Mouse (Mus musculus) midbrain, embryonic 10.5 days (tissue): ENCODE results near the gene Cenpk. TPM values are rescaled to one million over a fixed set of nuclear protein-coding genes. Genes with fewer than 3 reads are reported as not detected.
"Not testable (repeated sequence)": the region's sequence is repeated elsewhere in the genome, so short reads cannot be mapped to it uniquely, and the experiment has no call there.

Source experiments
- DNase-seq: peaks from one replicate; pipeline ENCODE4 v3.0.0-alpha.2; 2017; ENCODE audit warnings: low spot score
- H3K27ac ChIP-seq: fragments of 300-500 bp; sonication (generic); replicated peaks from 2 replicates; pipeline ENCODE4 v1.5.1; 2016; ENCODE audit warnings: mild to moderate bottlenecking
- H3K27me3 ChIP-seq: fragments of 300-500 bp; sonication (generic); 2 replicates; pipeline ENCODE4 v1.6.1; 2016; ENCODE audit warnings: low read depth, mild to moderate bottlenecking; ENCODE audit not compliant: poor library complexity, severe bottlenecking
- H3K36me3 ChIP-seq: fragments of 300-500 bp; sonication (generic); 2 replicates; pipeline ENCODE4 v1.6.1; 2016; ENCODE audit warnings: mild to moderate bottlenecking, moderate library complexity
- H3K4me1 ChIP-seq: fragments of 300-500 bp; sonication (generic); 2 replicates; pipeline ENCODE4 v1.6.1; 2016
- H3K4me3 ChIP-seq: fragments of 300-500 bp; sonication (generic); 2 replicates; pipeline ENCODE4 v1.5.1; 2016; ENCODE audit warnings: mild to moderate bottlenecking, moderate library complexity
- H3K9me3 ChIP-seq: fragments of 300-500 bp; sonication (generic); replicated peaks from 2 replicates; pipeline ENCODE4 v1.6.1; 2016; ENCODE audit warnings: mild to moderate bottlenecking
- WGBS: fragments of 180-500 bp; shearing (Covaris S2); methylation state at CpG from one replicate; pipeline ENCODE4 v1.1.7; 2016; 5-methylcytosine and 5-hydroxymethylcytosine counted together
- polyA plus RNA-seq: library from polyadenylated mRNA; unstranded; fragments of >200 nt; fragmentation: Nextera tagmentation; extraction: Ambion mirVana; gene quantifications from 2 replicates; pipeline ENCODE4 v1.2.1, GENCODE M21; 2016

The Cenpk gene
- 78.7 and 89.8 TPM in 2 replicates for polyA plus RNA-seq

- DNase-seq = peak; percentile 97
- H3K36me3 ChIP-seq = peaks cover 28% of the 10 kb centered on the region
- peak within 1 kb of the TSS; percentile 95 for H3K27ac ChIP-seq
- peaks cover 28% of the 10 kb centered on the region for H3K4me1 ChIP-seq
- H3K27me3 ChIP-seq = no peaks in the 10 kb centered on the region
- H3K9me3 ChIP-seq = no peaks in the 10 kb centered on the region
- H3K4me3 ChIP-seq = peak within 1 kb of the TSS; percentile 81
- WGBS = under 1% methylated on average over 55 of the region's 55 CpGs
These were observed at the start of gene Cenpk, which contains the start of gene Ppwd1 for GRCm38 (mm10) chr13:104228384-104229066. TSS of gene Cenpk (plus strand) at chr13:104228611. TSS of gene Ppwd1 (minus strand) at chr13:104228843.

DNA sequence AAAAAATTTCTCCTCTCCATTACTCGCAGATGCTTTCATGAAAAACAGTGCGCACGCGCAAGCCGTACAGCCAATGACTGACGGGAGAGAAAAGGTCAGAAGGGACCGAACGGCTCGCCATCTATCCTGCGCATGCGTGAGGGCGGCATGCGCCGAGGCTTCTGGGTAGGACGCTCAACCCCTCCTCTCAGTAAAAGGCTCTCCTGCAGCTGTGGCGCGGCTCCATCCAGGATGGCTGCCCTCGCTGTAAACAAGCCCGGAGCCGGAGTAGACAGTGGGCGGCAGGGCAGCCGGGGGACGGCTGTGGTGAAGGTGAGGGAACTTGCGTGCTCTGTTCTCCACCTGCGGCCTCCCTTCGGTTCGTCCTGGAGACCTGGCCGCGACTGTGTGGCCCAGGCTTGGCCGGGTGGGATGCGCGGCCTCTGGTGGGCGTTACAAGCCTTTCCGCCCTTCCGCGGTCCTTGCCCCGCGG is 49.7 kb upstream of the Cenpk start, which contains the start of gene Trim23:
Gene Trim23, plus strand, starts transcription at position 148 of the 472 bp plus-strand sequence.
- peaks cover 44% of the 10 kb centered on the region for H3K36me3 ChIP-seq
- no peaks in the 10 kb centered on the region for H3K27me3 ChIP-seq
- peak; percentile 96 for DNase-seq
- peak within 1 kb of the TSS; percentile 69 for H3K4me3 ChIP-seq
- peak within 1 kb of the TSS; percentile 89 for H3K27ac ChIP-seq
- H3K9me3 ChIP-seq = no peaks in the 10 kb centered on the region
- H3K4me1 ChIP-seq = peaks cover 27% of the 10 kb centered on the region
- under 1% methylated on average over 38 of the region's 38 CpGs for WGBS

DNA sequence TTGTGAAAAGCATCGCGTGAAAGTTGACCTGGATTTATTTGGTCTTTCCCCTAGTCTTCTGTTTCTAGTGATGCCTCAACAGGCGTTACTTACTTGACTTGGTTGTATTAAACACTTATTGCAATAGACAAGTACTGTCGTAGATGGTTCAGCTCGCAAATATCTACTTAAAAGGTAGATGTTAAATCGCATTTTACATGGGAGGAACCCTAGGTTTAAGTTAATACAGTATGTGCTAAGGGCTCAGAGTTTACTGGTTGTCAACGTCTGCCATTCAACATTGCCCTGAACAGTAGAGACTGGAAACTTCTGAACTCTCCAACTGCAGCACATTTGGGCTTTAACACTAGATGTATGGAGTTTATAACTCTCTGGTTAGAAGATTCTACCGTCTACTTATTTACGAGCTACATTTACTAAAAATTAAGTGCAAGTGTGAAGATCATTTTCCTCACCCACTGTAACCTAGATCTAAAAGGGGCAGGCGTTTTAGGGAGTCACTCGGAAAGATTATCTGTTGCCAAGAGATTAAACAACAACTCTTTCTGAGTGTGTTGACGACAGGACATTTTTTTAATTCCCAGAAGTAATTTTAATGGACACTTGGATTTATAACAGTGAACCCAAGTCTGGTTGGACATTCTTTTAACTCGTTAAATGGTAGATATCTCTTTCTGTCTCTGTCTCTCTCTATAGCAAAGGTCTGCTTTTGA is 49.1 kb upstream of the Cenpk start:
- peak overlapping the region; percentile 69 for H3K4me3 ChIP-seq
- no peak for DNase-seq
- H3K9me3 ChIP-seq = no peaks in the 10 kb centered on the region
- H3K4me1 ChIP-seq = peaks cover 27% of the 10 kb centered on the region
- 23% methylated on average over 13 of the region's 13 CpGs for WGBS
- H3K27ac ChIP-seq = peak overlapping the region; percentile 89
- peaks cover 45% of the 10 kb centered on the region for H3K36me3 ChIP-seq
- H3K27me3 ChIP-seq = no peaks in the 10 kb centered on the region

DNA sequence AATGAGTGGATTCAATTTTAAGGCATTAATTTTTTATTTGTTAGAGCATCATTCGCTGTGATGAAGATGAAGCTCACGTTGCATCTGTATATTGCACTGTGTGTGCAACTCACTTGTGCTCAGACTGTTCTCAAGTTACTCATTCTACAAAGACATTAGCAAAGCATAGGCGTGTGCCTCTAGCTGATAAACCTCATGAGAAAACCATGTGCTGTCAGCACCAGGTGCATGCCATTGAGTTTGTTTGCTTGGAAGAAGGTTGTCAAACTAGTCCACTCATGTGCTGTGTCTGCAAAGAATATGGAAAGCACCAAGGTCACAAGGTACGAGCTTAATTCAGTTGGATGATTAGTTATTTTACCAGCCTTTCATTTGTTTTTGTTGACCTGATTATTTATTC is 41.1 kb upstream of the Cenpk start:
- peaks cover 87% of the 10 kb centered on the region for H3K36me3 ChIP-seq
- no peaks in the 10 kb centered on the region for H3K27me3 ChIP-seq
- no peaks in the 10 kb centered on the region for H3K4me1 ChIP-seq
- WGBS = 89% methylated on average over 4 of the region's 4 CpGs
- no peak for DNase-seq
- no peaks in the 10 kb centered on the region for H3K9me3 ChIP-seq
- no peak overlapping the region for H3K4me3 ChIP-seq
- no peak overlapping the region for H3K27ac ChIP-seq

GRCm38 (mm10) chr13:104195891-104196290 is 32.5 kb upstream of the Cenpk start:
- not testable (repeated sequence) for H3K27me3 ChIP-seq, DNase-seq, H3K9me3 ChIP-seq, H3K27ac ChIP-seq, H3K4me1 ChIP-seq, H3K4me3 ChIP-seq
- H3K36me3 ChIP-seq = peaks cover 71% of the 10 kb centered on the region

DNA sequence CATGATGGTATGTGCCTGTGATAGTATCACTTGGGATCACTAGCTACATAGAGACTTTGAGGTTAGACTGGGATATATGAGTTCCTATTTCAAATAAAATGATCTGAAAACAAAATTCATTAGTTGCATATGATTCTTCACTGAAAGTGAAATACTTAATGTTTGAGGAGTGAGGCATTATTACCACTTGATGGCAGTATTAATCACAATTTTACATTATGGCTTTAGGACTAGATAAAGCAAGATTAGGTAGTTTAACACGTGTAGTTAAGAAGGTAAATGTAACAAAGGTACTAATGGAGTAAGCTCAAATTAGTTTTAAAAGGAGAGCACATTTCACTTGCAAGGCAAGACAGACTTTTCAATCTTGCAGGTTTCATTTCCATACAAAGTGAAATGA is 24.1 kb upstream of the Cenpk start:
- 71% methylated on average over 1 of the region's 1 CpGs for WGBS
- Histone ChIP-seq H3K4me1 (no peaks in the 10 kb centered on the region), H3K27me3 (no peaks in the 10 kb centered on the region), H3K36me3 (peaks cover 67% of the 10 kb centered on the region), H3K4me3 (no peak overlapping the region), H3K27ac (no peak overlapping the region), H3K9me3 (no peaks in the 10 kb centered on the region)
- DNase-seq = no peak

DNA sequence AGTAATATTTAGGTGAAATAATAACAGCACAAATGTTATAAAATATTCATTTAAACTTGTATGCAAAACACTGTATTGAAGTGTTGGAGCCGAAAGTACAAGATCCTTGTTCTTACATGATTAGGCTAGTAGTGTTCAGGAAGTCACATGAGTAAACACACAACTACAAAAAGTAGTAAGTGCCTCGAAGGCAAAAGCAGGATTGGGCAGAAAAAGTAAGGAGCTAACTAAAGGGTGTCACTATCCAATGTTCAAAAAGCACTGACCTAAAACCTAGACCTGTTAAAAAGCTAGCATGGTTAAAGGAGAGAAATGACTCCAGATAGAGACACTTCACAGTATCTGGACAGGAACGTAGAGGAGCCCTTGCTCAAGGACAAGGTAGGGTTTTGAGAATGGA is 933 bp upstream of the Cenpk start:
- peak overlapping the region; percentile 81 for H3K4me3 ChIP-seq
- H3K27me3 ChIP-seq = no peaks in the 10 kb centered on the region
- H3K27ac ChIP-seq = no peak overlapping the region
- peaks cover 28% of the 10 kb centered on the region for H3K36me3 ChIP-seq
- no peaks in the 10 kb centered on the region for H3K9me3 ChIP-seq
- 76% methylated on average over 3 of the region's 3 CpGs for WGBS
- peaks cover 28% of the 10 kb centered on the region for H3K4me1 ChIP-seq
- no peak for DNase-seq

DNA sequence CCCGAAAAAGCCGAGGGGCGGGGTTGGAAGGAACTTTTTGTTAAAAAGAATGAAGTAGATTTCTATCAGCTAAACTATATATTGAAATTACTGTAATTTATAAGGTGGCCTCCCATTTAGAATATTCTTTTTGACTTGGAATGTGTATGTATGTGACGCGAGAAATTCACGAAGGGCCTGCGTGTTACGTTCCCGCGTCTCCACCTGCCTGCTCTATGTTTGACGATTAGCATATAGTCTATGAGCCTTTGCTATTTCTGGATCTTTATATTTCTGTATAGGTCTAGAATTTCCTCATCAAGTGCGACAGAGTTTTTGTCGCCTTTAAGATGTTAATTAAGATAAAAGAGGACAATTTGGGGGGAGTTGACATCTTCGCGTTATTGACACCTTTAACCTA is 770 bp downstream of the Cenpk start:
- Histone ChIP-seq H3K36me3 (peaks cover 29% of the 10 kb centered on the region), H3K4me1 (peaks cover 28% of the 10 kb centered on the region), H3K9me3 (no peaks in the 10 kb centered on the region), H3K27me3 (no peaks in the 10 kb centered on the region), H3K27ac (peak overlapping the region; percentile 95), H3K4me3 (peak overlapping the region; percentile 81)
- 11% methylated on average over 15 of the region's 15 CpGs for WGBS
- no peak for DNase-seq

DNA sequence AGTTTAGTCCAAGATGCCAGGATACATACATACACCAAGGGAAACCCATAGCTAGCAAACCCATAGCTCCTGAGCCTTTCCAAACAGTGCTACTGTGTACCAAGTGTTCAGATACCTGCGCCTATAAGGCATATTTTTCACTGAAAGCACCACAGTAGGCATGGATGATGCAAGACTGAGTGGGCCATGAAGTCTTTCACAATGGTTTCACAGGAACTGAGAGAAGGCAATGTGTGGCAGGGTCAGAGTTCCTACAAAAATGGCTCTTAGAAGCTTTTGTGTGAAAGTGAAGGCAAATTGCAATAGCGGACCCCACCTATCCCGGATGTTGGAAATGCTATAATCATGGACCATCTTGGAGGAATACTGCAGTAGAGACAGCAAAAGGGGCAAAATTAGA is 30.6 kb downstream of the Cenpk start:
- no peaks in the 10 kb centered on the region for H3K27me3 ChIP-seq
- no peaks in the 10 kb centered on the region for H3K4me1 ChIP-seq
- H3K27ac ChIP-seq = no peak overlapping the region
- 95% methylated on average over 3 of the region's 3 CpGs for WGBS
- no peak for DNase-seq
- no peak overlapping the region for H3K4me3 ChIP-seq
- no peaks in the 10 kb centered on the region for H3K9me3 ChIP-seq
- no peaks in the 10 kb centered on the region for H3K36me3 ChIP-seq

- Histone ChIP-seq H3K4me1 (peaks cover 40% of the 10 kb centered on the region), H3K36me3 (no peaks in the 10 kb centered on the region), H3K27me3 (no peaks in the 10 kb centered on the region), H3K9me3 (no peaks in the 10 kb centered on the region), H3K27ac (no peak overlapping the region), H3K4me3 (no peak overlapping the region)
- 5% methylated on average over 2 of the region's 2 CpGs for WGBS
- peak; percentile 11 for DNase-seq
These were observed 56.6 kb downstream of the Cenpk start for GRCm38 (mm10) chr13:104285031-104285431.

DNA sequence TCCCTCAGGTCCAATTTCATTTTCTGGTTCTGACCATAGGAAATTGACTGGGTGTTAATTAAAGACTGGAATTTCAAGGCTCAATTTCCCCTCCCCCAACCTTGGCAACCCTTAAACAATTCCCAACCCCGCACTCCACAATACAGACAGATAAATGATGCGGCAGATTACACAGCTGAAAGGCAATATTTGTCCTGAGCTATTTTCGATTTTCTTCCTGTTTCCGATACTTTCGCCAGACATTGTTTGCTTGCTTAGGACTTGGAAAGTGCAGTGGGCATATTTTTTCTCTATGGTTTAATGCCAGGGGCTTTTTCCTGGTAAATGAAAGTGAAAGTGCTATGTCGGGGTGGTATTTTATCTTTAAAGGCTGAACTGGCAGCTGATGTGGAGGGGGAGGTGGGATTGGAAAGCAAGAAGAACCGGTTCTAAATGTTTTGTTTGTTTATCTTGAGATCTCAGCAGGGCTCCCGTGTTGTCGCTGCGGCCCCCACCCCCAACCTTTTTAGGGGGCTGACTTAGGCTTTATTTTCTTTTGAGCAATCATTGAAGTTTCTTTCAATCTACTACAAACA is 57.4 kb downstream of the Cenpk start:
- H3K27ac ChIP-seq = peak overlapping the region; percentile 83
- DNase-seq = peak; percentile 13
- H3K9me3 ChIP-seq = no peaks in the 10 kb centered on the region
- H3K4me1 ChIP-seq = peaks cover 40% of the 10 kb centered on the region
- peak overlapping the region; percentile 61 for H3K4me3 ChIP-seq
- 2% methylated on average over 10 of the region's 10 CpGs for WGBS
- H3K36me3 ChIP-seq = no peaks in the 10 kb centered on the region
- no peaks in the 10 kb centered on the region for H3K27me3 ChIP-seq

GRCm38 (mm10) chr13:104286336-104286735 is 57.9 kb downstream of the Cenpk start:
- WGBS = 2% methylated on average over 4 of the region's 4 CpGs
- Histone ChIP-seq H3K27me3 (no peaks in the 10 kb centered on the region), H3K36me3 (no peaks in the 10 kb centered on the region), H3K4me1 (peaks cover 40% of the 10 kb centered on the region), H3K27ac (peak overlapping the region; percentile 83), H3K4me3 (peak overlapping the region; percentile 61), H3K9me3 (no peaks in the 10 kb centered on the region)
- DNase-seq = no peak

- 0% methylated on average over 10 of the region's 10 CpGs for WGBS
- Histone ChIP-seq H3K9me3 (no peaks in the 10 kb centered on the region), H3K4me3 (peak overlapping the region; percentile 61), H3K27ac (peak overlapping the region; percentile 83), H3K4me1 (peaks cover 40% of the 10 kb centered on the region), H3K36me3 (no peaks in the 10 kb centered on the region), H3K27me3 (no peaks in the 10 kb centered on the region)
- peak; percentile 92 for DNase-seq
These were observed 58.5 kb downstream of the Cenpk start for GRCm38 (mm10) chr13:104286897-104287309.
